Mouse (Mus musculus) lung, adult 10 weeks (tissue): ENCODE data around the gene Gm15080. TPM values are rescaled to one million over a fixed set of nuclear protein-coding genes. Genes with fewer than 3 reads are reported as not detected.

Experiments used
- polyA plus RNA-seq: library from polyadenylated mRNA; stranded (reverse); fragments of 350-450 nt; fragmentation: Illumina TruSeq; extraction: RNeasy Lipid Tissue Mini Kit (QIAGEN cat#74804); gene quantifications from one replicate; pipeline ENCODE4 v1.2.3, GENCODE M21; 2014; ENCODE audit warnings: low read depth, low replicate concordance; ENCODE audit not compliant: insufficient read depth

Gene Gm15080
- polyA plus RNA-seq: not detected

DNA sequence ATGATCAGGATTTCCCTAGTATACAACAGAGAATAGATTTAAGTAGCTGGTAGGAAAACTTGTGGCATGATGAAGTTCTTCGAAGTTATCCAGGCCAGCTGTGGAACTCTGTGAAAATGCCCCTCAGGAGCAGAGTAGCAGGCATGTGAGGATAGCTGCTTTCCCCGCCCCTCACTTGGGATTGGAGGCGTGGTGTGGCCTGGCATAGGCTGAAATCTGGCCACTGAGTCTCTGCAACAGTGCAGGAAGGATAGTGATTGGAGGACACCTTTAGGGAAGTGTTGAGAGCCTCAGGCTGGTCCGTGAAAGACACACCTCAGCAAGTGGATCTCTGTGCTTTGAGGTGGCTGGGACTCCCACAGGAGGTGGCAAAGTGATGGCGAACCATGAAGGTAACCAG is at the start of gene Gm15080:
Gene Gm15080 (plus strand): TSS at position 301 of the 400 bp plus-strand sequence.

Other genes with a start within 250 kb of the Gm15080 start
- not detected for gene Gm15128, start 227.0 kb upstream of the Gm15080 start, polyA plus RNA-seq
- gene Gm15107, start 187.7 kb downstream of the Gm15080 start, polyA plus RNA-seq: not detected